19 mouse cellular contexts compared by ENCODE assay signal in the genomic region with DNA sequence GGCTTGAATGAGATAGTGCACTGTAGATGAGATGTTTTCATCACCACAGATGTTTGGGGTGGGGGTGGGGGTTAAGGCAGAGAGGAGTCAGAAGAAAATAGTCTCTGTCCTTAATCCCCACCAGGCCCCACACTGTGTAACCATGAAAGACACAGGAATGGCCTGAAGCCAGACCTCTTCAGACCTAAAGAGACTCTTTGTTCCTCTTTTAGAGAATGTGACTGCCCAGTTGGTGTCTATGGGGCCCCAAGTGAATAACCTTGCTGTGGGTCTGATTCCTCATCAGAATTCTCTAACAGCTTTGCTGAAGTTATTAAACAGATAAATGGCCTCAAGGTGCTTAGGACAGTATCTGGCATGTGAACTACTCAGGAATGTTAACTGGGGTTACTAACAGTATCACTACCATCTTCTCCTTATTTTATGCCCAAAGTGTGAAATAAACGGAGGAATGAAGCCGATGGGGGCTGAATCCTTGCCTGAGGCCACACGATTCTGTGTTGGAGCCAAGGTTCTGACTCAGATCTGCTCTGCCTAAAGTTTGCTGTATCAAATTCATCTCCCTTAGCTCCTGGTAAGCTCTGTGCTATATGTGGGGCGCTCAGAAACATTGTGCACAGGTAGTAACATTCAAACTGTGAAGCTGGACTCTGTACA. TPM values are rescaled to one million over a fixed set of nuclear protein-coding genes. Genes with fewer than 3 reads are reported as not detected.
DNase-seq lines count a peak whose midpoint lies in the region; ATAC-seq lines count a peak whose summit lies in the region.
"Had no signal": no experiment of that assay in that cellular context is flagged by ENCODE, and none has a peak within 500 bp of the region (broad histone marks: within the 10 kb centered on the region; RNA-seq: fewer than 3 reads in every experiment).

No protein-coding gene starts in this region.

- H3K9me3 ChIP-seq in heart, embryonic 15.5 days (replicated peaks): no peaks in the 10 kb centered on the region
- H3K9me3 ChIP-seq in neural tube, embryonic 15.5 days (replicated peaks): no peaks in the 10 kb centered on the region
- H3K9me3 ChIP-seq: embryonic facial prominence, embryonic 10.5 days; hindbrain, embryonic 15.5 days; megakaryocyte, embryonic 14.5 days had no signal

- intact Hi-C loops in heart, postnatal 10 days (cut with DNase I): no loop called here

- DNase-seq in heart, postnatal 10 days: no peak
- DNase-seq in neural tube, embryonic 10.5 days (ENCODE audit: extremely low spot score, low spot score): no peak
- DNase-seq in brain, adult 2 months (ENCODE audit: low read depth, low spot score): peak; percentile 19
- peak; percentile 24 for DNase-seq in splenic B cell, adult 2 months (ENCODE audit: low read depth, low spot score)
- DNase-seq in cerebellum, postnatal 10 days: no peak
- DNase-seq in spleen, postnatal 14 days (ENCODE audit: low spot score in 2 of 2): no peak
- DNase-seq: adrenal gland, postnatal 25 days; cerebellum, adult 11-12 months; heart, adult 18-20 months; kidney, adult 11 months; liver; right cerebral cortex, postnatal 4 days had no signal

- peaks cover 19% of the 10 kb centered on the region for H3K4me1 ChIP-seq in heart, embryonic 15.5 days (replicated peaks)
- peaks cover 8% of the 10 kb centered on the region for H3K4me1 ChIP-seq in neural tube, embryonic 15.5 days
- H3K4me1 ChIP-seq: megakaryocyte, embryonic 14.5 days had no signal

- H3K27me3 ChIP-seq in heart, embryonic 15.5 days: no peaks in the 10 kb centered on the region
- no peaks in the 10 kb centered on the region for H3K27me3 ChIP-seq in neural tube, embryonic 15.5 days (replicated peaks)
- H3K27me3 ChIP-seq in splenic B cell, adult 2 months (ENCODE audit: control insufficient read depth, insufficient read depth, low read length, poor library complexity, severe bottlenecking): no peaks in the 10 kb centered on the region
- H3K27me3 ChIP-seq: hindbrain, embryonic 15.5 days had no signal

- no peak overlapping the region for H3K4me2 ChIP-seq in heart, embryonic 15.5 days
- H3K4me2 ChIP-seq in neural tube, embryonic 15.5 days: no peak overlapping the region
- H3K4me2 ChIP-seq: hindbrain, embryonic 15.5 days had no signal

- H3K9ac ChIP-seq in heart, embryonic 15.5 days: no peak overlapping the region
- no peak overlapping the region for H3K9ac ChIP-seq in neural tube, embryonic 15.5 days (replicated peaks)
- H3K9ac ChIP-seq: hindbrain, embryonic 15.5 days had no signal

- no peaks in the 10 kb centered on the region for H3K36me3 ChIP-seq in heart, embryonic 15.5 days
- H3K36me3 ChIP-seq in neural tube, embryonic 15.5 days: no peaks in the 10 kb centered on the region
- no peaks in the 10 kb centered on the region for H3K36me3 ChIP-seq in splenic B cell, adult 2 months (ENCODE audit: control insufficient read depth, insufficient read depth, low read length, poor library complexity, severe bottlenecking)
- H3K36me3 ChIP-seq: embryonic facial prominence, embryonic 10.5 days; hindbrain, embryonic 15.5 days had no signal

- H3K27ac ChIP-seq in heart, embryonic 15.5 days: 0 out of 2 replicates have a peak overlapping the region, but pooled peaks have one; percentile 7
- H3K27ac ChIP-seq in neural tube, embryonic 15.5 days (replicated peaks): no peak overlapping the region
- H3K27ac ChIP-seq: embryonic facial prominence, embryonic 10.5 days; hindbrain, embryonic 15.5 days; kidney, postnatal 0 days had no signal

- ATAC-seq in heart, embryonic 15.5 days (replicated peaks; ENCODE audit: insufficient number of reproducible peaks, insufficient read depth, low FRiP score, low read depth): no peak
- peak; percentile 31; the same call in 1 of the 2 replicates for ATAC-seq in neural tube, embryonic 15.5 days (ENCODE audit: low FRiP score)
- ATAC-seq: lung, postnatal 0 days had no signal

- 73% methylated on average over 4 of the region's 4 CpGs for WGBS in heart, embryonic 15.5 days
- WGBS in neural tube, embryonic 15.5 days: 69% methylated on average over 4 of the region's 4 CpGs

- no peak overlapping the region for H3K4me3 ChIP-seq in heart, embryonic 15.5 days
- H3K4me3 ChIP-seq in neural tube, embryonic 15.5 days (replicated peaks): no peak overlapping the region
- H3K4me3 ChIP-seq: embryonic facial prominence, embryonic 10.5 days; hindbrain, embryonic 15.5 days; megakaryocyte, embryonic 14.5 days had no signal

RNA-seq across cellular contexts. Expression of gene Ppp1cb, which starts 53.3 kb away (rescaled TPM):
- polyA plus RNA-seq in heart, embryonic 15.5 days (2015; fragmentation: Nextera tagmentation; extraction: Ambion mirVana): 212 and 253 TPM in 2 replicates
- total RNA-seq in heart, postnatal 10 days (2021): 100 to 1,000 TPM; 446 to 490 TPM
- 198 and 203 TPM in 2 replicates for polyA plus RNA-seq in neural tube, embryonic 15.5 days (2015; fragmentation: Nextera tagmentation; extraction: Ambion mirVana)

Comparison
In these comparisons a context has a peak if more than half of its experiments do, and no peak if none do; other contexts are left out.
1. DNase-seq: peak in brain, adult 2 months (single experiment) and splenic B cell, adult 2 months (single experiment); none in heart, postnatal 10 days (0 of 2), neural tube, embryonic 10.5 days (single experiment), cerebellum, postnatal 10 days (0 of 2) and spleen, postnatal 14 days (0 of 2).